Mouse (Mus musculus) megakaryocyte, adult 5-6 weeks (primary cell): ENCODE results near the gene Gm45716. TPM values are rescaled to one million over a fixed set of nuclear protein-coding genes. Genes with fewer than 3 reads are reported as not detected.

ENCODE experiments used
- ATAC-seq: 2 replicates; pipeline ENCODE4 v1.8.0; 2016; ENCODE audit warnings: mild to moderate bottlenecking, inconsistent platforms; ENCODE audit not compliant: poor library complexity, severe bottlenecking
- total RNA-seq, 2 experiments: library from RNA; stranded (forward) in 1 of 2; stranded (reverse) in 1 of 2; fragments of 153-499, 151-499 nt in 1 of 2; fragments of 221-1000, 200-1000 nt in 1 of 2; gene quantifications; 2 replicates each; pipeline versions ENCODE4 v1.2.3 to v1.2.4; 2015 to 2017

Gene Gm45716
- total RNA-seq (2015) (4.5 and 4.8 TPM in 2 replicates), total RNA-seq (2017) (5.6 and 6.9 TPM in 2 replicates)

GRCm38 (mm10) chr11:90187441-90187840 lies at the start of gene Gm45716:
Gm45716 (plus strand) TSS chr11:90187683.
- no peak for ATAC-seq

- ATAC-seq: no peak
Measured at GRCm38 (mm10) chr11:90142393-90142792, 45.1 kb upstream of the Gm45716 start.

GRCm38 (mm10) chr11:90142936-90143335 lies 44.5 kb upstream of the Gm45716 start:
- ATAC-seq: no peak

GRCm38 (mm10) chr11:90146086-90146860 lies 41.2 kb upstream of the Gm45716 start:
- ATAC-seq: no peak

GRCm38 (mm10) chr11:90155066-90155465 lies 32.4 kb upstream of the Gm45716 start:
- ATAC-seq: no peak

GRCm38 (mm10) chr11:90155466-90155865 lies 32.0 kb upstream of the Gm45716 start:
- no peak for ATAC-seq

- peak; percentile 89 for ATAC-seq
Measured at GRCm38 (mm10) chr11:90167771-90168170, 19.7 kb upstream of the Gm45716 start.

- no peak for ATAC-seq
Measured at GRCm38 (mm10) chr11:90168338-90169065, 19.0 kb upstream of the Gm45716 start.

- peak; percentile 11 for ATAC-seq
Measured at GRCm38 (mm10) chr11:90169200-90170013, 18.1 kb upstream of the Gm45716 start.

- peak; percentile 84 for ATAC-seq
Measured at GRCm38 (mm10) chr11:90170014-90170320, 17.5 kb upstream of the Gm45716 start.

- no peak for ATAC-seq
Measured at GRCm38 (mm10) chr11:90172331-90172730, 15.2 kb upstream of the Gm45716 start.

- no peak for ATAC-seq
Measured at GRCm38 (mm10) chr11:90175634-90176300, 11.7 kb upstream of the Gm45716 start.

- no peak for ATAC-seq
Measured at GRCm38 (mm10) chr11:90177389-90177788, 10.1 kb upstream of the Gm45716 start.

GRCm38 (mm10) chr11:90183361-90183760 lies 4.1 kb upstream of the Gm45716 start:
- ATAC-seq: peak; percentile 83

- ATAC-seq: no peak
Measured at GRCm38 (mm10) chr11:90184756-90185155, 2.7 kb upstream of the Gm45716 start.

GRCm38 (mm10) chr11:90190156-90190555 lies 2.7 kb downstream of the Gm45716 start:
- no peak for ATAC-seq

GRCm38 (mm10) chr11:90194946-90195345 lies 7.5 kb downstream of the Gm45716 start:
- ATAC-seq: no peak

- no peak for ATAC-seq
Measured at GRCm38 (mm10) chr11:90195756-90196520, 8.5 kb downstream of the Gm45716 start.

GRCm38 (mm10) chr11:90196521-90197215 lies 9.2 kb downstream of the Gm45716 start:
- no peak for ATAC-seq
